Mouse (Mus musculus) retina, adult 2 months (tissue): ENCODE results near the gene Phf20.
"Not testable (repeated sequence)": the region's sequence is repeated elsewhere in the genome, so short reads cannot be mapped to it uniquely, and the experiment has no call there.

ENCODE experiments used
- DNase-seq: peaks from one replicate; pipeline ENCODE4 v3.0.0-alpha.2; 2012; ENCODE audit warnings: low read depth, low spot score

Phf20 gene

GRCm38 (mm10) chr2:156199944-156200343 lies 3.7 kb downstream of the Phf20 start:
- DNase-seq = no peak

- no peak for DNase-seq
These were observed 5.2 kb downstream of the Phf20 start for GRCm38 (mm10) chr2:156201486-156201885.

GRCm38 (mm10) chr2:156202848-156203437 lies 6.7 kb downstream of the Phf20 start:
- DNase-seq = no peak

- DNase-seq = no peak
These were observed 7.7 kb downstream of the Phf20 start for GRCm38 (mm10) chr2:156203917-156204316.

GRCm38 (mm10) chr2:156217786-156218185 lies 21.5 kb downstream of the Phf20 start:
- no peak for DNase-seq

- DNase-seq = no peak
These were observed 25.8 kb downstream of the Phf20 start for GRCm38 (mm10) chr2:156222100-156222499.

GRCm38 (mm10) chr2:156224043-156224442 lies 27.8 kb downstream of the Phf20 start:
- no peak for DNase-seq

- no peak for DNase-seq
These were observed 31.4 kb downstream of the Phf20 start for GRCm38 (mm10) chr2:156227689-156228088.

GRCm38 (mm10) chr2:156229171-156229570 lies 32.9 kb downstream of the Phf20 start:
- no peak for DNase-seq

GRCm38 (mm10) chr2:156231340-156231739 lies 35.1 kb downstream of the Phf20 start:
- DNase-seq = no peak

- DNase-seq = no peak
These were observed 37.1 kb downstream of the Phf20 start for GRCm38 (mm10) chr2:156233275-156233948.

GRCm38 (mm10) chr2:156234016-156234415 lies 37.8 kb downstream of the Phf20 start:
- not testable (repeated sequence) for DNase-seq

- DNase-seq = no peak
These were observed 39.6 kb downstream of the Phf20 start for GRCm38 (mm10) chr2:156235847-156236246.

GRCm38 (mm10) chr2:156241662-156242061 lies 45.4 kb downstream of the Phf20 start:
- DNase-seq = no peak

GRCm38 (mm10) chr2:156243011-156243410 lies 46.7 kb downstream of the Phf20 start:
- no peak for DNase-seq

GRCm38 (mm10) chr2:156247599-156247998 lies 51.3 kb downstream of the Phf20 start:
- no peak for DNase-seq

- DNase-seq = no peak
These were observed 54.5 kb downstream of the Phf20 start for GRCm38 (mm10) chr2:156250761-156251160.

GRCm38 (mm10) chr2:156251291-156251690 lies 55.0 kb downstream of the Phf20 start:
- no peak for DNase-seq

GRCm38 (mm10) chr2:156257051-156257450 lies 60.8 kb downstream of the Phf20 start:
- DNase-seq = no peak

- DNase-seq = no peak
These were observed 61.9 kb downstream of the Phf20 start for GRCm38 (mm10) chr2:156257922-156258761.

GRCm38 (mm10) chr2:156260968-156261367 lies 64.7 kb downstream of the Phf20 start:
- no peak for DNase-seq

GRCm38 (mm10) chr2:156263204-156263893 lies 67.1 kb downstream of the Phf20 start:
- no peak for DNase-seq
